Mouse (Mus musculus): ENCODE data around the gene E2f8.

E2f8 gene

DNA sequence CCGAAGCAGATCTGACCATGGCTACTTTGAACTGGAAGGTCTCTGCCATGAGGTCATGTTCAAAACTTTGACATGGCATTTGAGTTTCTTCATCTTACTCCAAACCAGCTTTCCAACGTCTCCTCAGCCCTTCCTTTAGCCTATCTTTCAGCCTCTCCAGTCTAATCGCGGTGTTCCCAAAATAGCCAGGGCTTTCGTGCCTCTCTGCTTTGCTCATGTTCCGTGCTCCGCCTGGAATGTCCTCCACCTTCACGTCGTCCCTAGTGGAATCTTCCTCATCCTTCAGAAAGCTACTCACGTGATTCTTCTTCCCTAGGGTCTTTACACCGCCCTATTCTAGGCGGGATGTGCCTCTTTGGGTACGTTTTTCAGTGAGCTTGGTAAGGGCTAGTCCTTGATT lies 27.9 kb downstream of the E2f8 start:
- no peak for DNase-seq (ENCODE audit: low spot score)

DNA sequence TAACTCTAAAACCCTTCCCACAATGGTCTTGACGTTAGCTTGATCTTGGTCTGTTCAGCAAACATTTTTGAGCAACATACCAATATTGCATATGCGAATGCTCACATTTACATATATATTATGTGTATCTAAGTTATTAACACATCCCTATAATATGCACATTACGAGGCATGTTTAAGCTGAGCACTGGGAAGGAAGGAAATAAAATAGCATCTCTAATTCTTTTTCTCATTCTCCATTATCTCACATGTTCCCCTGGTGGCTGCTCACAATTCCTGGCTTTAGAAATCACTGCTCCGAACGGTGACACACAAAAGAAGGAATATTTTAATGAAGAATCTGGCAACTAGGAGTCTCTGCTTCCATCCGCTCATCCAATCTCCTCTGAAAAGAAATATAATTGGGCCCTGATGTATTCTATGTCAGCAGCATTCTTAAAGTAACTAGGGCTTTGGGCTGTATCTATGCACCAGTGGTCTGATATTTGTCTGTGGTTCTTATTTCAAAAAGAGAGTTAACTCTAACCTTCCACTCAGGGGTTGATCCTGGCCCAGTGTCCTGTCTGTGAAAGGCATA lies 29.8 kb downstream of the E2f8 start:
- no peak for DNase-seq (ENCODE audit: low spot score)

DNA sequence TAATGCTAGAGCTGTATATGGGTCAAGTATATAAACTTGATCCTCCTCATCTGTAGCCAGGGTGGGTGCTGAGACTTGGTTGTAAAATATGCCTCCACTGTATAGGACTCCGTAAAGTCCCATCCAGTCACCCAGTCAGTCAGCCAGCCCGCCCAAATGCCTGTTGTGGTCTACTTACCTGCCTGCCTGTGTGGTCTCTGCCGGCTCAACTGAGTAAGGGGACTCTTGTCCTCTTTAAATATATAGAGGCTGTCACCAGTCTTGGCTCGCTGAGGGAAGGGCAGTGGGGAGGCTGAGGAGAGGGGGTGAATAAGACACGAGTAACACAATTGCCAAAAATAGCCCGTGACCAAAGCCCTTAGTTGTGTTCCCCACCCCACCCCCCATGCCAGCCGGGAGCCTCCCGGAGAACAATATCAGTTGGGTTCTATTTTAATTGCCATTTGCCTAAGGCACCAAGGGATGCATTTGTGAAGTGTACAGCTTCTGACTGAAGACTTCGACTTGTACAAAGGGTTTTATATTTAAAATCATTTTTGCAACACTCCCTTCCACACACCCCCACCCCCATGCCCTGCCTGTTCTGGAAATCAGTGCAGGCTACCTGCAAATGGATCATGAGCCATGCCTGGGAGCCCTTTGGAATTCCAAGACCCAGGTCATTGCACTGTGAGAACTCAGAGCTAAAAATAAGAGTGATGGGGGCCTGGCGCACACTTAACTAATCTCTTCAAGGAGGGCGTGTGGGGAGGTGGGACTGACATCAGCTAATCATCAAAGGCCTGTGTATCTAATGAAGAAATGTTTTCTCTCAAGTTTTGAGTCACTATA lies 33.4 kb downstream of the E2f8 start, which contains the start of gene Csrp3:
TSS of gene Csrp3 (minus strand) at position 214 of the 831 bp plus-strand sequence.
- DNase-seq (ENCODE audit: low spot score) = no peak

DNA sequence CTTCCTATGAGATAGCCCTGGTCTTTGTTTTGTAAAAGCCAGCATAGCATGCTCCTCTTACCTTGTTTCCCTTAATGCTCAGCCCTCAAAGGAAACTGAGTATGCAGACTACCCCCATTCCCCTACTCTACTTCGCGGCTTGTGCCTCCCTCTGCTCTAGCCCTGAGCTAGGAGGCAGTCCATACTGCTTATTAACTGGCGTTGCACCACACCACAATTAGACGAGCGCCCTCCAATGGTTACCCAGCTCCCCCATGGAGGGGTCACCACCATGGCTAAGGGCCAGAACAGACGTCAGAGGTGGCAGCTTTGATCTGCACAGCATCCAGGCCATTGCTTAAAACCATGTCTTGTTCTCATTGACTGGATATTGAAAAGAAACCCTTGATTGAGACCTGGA lies 34.6 kb downstream of the E2f8 start:
- DNase-seq (ENCODE audit: low spot score) = no peak

DNA sequence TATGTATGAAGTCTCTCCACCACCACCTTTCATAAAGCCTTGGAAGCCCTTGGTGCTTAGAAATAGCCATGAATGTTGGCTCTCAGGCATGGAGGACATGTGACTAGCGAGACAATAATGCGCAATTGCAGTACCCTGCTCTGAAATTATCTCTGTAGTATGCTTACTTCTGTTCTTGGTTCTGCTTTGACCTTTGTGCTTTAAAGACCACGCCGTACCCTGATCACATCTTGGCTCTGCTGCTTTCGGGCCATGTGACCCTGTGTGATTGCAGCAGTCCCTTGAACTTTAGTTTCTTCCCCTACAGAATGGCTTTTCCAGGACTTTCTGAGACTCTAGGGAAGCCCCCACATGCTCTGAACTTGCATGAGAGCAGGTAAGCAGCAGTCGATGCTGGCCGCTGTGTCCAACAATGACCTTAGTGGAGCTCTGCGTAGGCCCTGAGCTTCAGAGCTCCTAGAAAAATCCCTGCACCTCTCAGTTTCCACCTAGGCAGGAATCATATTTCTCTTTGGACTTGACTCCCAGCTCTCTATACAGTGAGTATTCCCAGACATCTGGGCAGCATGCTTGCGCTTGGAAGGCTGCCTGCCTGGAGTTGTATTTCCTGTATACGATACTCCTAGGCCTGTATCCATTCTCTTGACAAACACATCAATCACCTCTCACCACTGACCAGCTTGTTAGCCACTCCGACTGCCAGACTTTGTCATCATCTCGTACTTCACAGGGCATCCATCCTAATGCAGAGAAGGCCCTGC lies 36.0 kb downstream of the E2f8 start:
- DNase-seq (ENCODE audit: low spot score) = no peak

DNA sequence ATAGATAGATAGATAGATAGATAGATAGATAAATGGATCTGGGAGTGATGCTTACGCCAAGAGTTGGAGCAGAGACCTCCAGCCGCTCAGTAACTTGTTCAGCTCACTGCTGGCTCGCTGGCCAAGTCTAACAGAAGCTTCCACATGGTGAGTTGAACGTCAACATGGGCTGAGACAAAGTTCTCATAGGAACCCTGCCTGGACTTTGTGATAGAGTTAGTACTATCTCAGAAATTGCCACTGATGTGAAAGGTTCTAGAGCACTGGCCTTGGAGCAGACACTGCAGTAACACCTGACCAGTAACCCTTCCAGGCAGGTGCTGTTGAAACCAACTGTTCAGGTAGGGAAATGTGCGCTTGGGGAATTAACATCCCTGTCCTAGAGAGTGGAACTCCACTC lies 37.9 kb downstream of the E2f8 start:
- DNase-seq (ENCODE audit: low spot score) = no peak

DNA sequence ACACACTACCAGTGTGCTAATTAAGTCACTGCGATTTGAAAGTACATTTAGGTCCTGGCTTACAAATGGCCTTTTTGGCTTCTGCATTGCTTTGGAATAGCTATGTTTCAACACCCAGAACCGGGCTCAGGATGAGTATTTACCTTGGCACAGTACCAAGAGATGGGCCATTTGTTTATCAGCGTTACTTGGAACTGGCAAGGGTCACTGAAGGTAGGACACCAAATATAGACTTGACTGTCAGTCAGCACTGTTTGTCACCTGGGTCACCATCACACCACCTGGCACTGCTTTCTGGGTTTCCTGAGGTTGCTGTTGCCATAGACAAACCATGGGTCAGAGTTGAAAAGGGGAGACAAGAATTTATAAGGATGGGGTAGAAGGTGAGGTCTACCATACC lies 39.0 kb downstream of the E2f8 start:
- no peak for DNase-seq (ENCODE audit: low spot score)

DNA sequence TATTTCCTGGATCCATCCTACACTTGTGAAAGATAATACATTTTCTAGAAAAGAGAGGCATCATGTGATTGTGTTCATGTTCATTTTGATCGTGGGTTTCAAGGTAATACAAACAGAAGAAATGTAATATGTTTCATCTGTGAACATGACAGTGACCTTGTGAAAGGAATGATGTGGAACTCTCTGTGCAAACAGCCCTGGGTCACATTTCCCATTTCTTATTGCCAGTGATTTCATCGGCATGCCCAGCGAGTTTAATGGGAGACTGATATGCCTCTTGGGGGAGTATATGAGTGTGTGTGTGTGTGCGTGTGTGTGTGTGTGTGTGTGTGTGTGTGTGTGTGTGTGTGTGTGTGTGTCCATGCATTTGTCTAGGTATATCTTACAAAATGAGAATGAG lies 39.9 kb downstream of the E2f8 start:
- DNase-seq (ENCODE audit: low spot score) = no peak

DNA sequence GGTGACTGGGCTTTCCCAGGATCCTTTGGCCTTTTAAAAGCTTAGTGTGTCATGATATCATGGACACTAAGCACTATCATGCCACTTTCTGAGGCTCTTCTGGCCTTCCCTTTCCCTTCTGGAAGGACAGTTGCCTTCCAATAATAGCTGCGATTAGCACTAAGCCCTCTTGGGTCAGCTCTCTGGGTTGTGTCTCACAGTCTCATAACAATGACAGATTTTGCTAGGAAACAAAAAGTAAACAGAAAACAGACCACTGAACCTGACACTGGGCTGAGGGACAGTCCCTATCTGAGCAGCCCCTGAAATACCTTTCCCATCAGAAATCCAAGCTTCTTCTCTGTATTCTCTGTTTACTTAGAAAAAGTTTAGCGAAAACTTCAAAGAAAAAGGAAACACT lies 40.9 kb downstream of the E2f8 start:
- no peak for DNase-seq (ENCODE audit: low spot score)

DNA sequence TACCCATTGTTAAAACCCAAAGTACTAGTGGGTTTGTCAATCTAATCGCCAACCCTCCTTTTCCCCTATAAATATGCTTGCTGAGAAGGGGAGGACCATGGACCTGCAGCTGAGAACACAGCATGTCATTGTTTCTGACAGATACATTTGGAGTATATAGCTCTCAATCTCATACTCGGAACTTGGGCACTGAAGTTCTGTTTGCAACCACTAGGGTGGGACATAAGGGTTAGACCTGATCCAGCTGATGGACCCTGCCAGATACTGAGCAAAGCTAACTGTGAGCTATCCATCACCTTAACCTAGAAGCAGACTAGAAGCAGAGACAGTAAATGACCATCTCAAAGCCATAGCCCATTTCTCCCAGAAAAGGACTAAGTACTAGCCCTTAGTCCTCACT lies 43.0 kb downstream of the E2f8 start:
- DNase-seq (ENCODE audit: low spot score) = no peak

DNA sequence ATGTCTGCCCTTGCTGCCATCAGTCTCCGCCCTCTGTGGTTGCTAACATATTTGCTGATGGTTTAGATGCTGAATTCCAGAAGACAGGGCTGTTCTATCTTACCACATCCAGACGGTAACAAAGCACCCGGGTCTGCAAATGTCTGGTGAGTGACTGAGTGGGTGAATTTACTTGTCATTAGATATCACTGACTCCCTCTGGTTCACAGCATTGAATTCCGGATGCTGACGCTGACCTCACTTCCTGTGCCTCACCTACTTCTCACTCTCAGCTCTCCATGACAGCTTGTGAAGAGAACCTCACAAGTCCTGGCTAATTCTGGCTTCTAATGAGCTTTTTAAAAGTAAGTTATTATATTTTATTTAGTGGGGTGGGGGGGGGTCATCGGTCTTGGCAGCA lies 44.4 kb downstream of the E2f8 start:
- no peak for DNase-seq (ENCODE audit: low spot score)

DNA sequence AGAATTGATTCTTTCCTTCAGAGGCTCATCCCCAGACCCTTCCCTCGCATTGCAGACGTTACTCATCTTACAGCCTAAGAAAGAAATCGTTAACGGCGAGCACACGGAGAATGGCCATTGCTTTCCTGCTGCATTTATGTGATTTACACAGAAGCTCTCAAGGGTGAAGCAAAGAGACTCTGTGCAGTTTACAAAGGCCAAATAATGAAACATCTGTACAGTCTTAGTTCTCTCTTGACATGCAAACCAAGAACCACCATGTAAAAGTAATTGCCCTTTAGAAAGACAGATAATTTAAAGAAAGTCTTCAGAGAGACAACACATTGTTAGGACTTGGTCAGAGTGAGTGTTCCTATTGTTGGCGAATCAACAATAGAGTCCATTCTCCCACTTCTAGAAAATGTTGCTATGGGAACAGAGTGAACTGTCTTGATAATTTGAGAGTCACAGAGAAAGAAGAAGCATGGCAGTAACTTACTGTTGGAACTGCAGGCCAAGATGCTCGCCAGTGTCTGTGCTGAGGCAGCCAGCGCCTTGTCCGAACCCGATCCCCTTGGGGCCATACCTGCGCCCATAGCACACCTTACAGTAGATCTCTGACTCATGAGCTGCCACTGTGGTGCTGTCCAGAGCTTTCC lies 46.3 kb downstream of the E2f8 start:
- no peak for DNase-seq (ENCODE audit: low spot score)

DNA sequence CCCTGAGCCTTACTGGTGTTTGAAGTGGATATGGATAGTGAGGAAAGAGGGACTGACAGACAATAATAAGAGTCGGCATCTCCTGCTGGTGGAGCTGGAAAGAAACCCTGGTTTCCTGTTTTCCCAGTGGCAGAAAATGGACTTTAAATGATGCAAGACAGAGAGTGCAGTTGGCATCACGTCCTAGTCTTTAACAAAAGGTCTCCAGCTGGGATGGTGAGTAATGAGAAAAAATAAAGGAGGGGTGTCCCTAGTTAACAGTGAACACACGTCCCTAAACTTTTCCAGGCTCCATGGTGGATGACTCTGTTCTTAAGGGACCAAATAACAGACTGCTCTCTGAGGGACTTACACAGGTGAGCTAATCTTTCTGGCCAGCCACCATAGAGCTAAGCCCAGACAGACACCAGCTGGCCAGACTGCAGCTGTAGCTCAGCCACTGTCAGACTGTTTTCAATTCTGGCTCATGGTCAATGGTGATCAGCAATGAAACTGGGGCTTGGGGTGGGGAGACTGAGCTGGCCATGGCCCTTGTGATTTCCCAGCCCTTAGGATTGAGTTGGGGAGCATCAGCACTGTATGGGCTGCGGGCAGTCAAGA lies 46.9 kb downstream of the E2f8 start:
- no peak for DNase-seq (ENCODE audit: low spot score)

DNA sequence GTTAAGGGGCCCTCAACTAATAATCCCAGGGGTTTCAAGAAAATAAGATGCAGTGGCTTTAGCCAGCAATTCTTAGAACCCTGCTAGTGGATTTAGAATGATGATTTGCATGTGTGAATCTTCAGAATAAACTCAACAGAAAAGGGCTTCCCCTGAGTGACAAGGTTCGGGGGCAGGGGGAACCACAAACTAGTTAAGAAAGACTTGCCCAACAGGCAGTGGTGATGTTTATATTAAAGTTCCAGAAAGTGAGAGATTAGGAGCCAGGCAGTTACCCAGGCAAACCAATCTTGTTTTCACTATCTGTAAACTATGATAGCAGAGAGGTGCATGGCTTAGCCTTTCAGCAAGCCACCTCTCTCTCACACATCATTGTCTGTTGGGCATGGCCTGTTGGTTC lies 48.7 kb downstream of the E2f8 start:
- DNase-seq (ENCODE audit: low spot score) = no peak

DNA sequence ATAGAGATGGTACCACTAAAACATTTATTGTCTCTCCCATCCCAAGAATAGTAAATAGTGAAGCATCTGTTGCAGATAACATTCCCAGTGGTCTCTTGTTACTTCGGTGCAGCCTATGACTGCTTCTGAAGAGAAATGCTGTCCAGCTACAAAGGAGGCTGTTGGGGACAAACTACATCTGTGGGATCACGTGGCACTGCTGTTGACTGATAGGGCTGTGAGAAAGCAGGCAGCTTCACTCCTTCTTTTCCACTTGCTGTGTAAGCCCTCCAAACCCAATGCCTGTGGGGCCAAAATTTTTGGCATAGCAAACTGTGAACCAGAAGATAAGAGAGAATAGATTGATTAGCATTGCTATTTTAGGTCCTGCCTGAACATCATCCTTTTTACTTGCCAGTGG lies 51.0 kb downstream of the E2f8 start:
- no peak for DNase-seq (ENCODE audit: low spot score)

DNA sequence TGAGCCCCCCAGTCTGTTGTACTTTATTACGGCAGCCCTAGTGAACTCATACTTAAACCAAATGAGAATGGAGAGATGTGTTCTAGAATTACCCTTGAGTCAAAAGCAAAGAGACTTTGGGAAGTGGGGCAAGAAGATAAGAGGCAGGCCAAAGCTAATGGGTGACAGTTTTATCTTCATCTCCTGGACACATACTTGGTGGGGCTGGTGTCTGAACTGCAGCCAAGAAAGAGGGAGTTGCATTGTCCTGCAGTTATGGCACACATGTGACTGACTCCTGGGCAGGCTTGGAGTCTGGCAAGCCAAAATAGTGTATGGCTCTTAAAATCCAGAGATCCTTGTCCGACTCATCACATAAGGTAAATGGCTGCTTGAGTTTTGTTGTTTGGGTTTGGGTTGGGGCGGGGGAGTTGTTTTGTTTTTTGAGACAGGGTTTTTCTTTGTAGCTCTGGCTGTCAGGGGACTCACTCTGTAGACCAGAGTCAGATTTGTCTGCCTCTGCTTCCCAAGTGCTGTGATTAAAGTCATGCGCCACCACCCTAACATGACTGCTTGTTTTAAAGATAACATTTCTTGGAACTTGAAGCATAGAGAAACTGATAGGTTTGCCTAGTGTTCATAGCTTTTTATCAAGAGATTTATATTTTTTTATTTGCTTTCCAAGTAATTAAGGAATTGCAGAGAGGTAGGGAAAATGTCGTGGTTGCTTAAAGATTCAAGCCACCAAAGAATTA lies 52.1 kb downstream of the E2f8 start:
- DNase-seq (ENCODE audit: low spot score) = no peak

DNA sequence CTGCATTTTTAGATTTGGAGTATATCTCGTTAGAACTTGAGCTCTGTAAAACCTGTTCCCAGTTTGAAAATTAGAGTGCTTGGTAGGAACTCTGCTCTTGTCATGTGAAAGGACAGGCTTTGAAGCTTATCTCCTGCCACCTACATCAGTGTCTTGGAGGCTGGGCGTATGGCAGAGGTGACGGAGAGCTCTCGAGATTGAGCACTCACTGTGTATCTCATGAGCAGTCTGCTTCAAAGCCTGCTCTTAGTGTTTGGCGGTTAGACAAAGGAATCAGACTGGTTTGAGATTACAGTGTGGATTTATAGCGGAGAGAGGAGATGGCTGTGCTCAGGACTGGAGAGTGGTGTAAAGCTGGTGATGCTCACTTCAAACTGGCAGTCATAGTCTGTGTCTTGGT lies 56.2 kb downstream of the E2f8 start:
- no peak for DNase-seq (ENCODE audit: low spot score)

DNA sequence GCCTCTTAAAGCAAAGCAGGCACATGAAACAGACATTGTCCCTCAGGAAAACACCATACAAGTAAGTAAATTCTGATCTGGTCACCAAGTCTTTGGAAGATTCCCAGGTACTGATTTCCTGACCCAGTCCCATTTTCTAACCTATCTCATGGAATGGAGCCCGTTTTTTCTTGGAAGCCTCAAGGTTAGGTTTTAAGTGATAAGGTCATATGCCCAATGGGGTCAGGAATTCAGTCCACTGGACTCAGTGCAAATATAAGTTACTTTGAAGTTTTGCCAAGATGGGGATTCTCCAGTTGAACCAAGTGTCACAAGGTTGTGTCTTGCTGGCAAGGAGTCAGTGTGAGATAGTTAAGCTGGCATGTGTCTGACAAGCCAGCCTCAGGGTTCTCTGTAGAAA lies 56.7 kb downstream of the E2f8 start:
- no peak for DNase-seq (ENCODE audit: low spot score)

DNA sequence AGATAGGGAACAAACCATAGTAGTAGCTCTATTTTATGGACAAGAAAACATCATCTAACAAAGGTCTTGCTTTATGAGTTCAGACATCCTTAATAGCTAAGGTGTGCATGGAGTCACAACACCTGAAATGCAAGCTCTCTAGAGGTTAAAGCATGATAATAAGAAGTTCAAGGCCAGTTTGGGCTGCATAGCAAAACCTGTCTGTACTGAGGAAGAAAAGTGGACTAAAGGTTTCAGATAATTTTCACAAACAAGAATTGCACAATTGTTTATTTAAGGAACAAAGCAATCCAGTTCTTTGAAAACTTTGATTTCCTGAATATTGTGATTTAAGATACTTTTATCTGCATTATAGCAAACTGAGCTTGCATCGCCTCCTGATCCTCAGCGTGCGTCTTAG lies 57.8 kb downstream of the E2f8 start:
- no peak for DNase-seq (ENCODE audit: low spot score)

DNA sequence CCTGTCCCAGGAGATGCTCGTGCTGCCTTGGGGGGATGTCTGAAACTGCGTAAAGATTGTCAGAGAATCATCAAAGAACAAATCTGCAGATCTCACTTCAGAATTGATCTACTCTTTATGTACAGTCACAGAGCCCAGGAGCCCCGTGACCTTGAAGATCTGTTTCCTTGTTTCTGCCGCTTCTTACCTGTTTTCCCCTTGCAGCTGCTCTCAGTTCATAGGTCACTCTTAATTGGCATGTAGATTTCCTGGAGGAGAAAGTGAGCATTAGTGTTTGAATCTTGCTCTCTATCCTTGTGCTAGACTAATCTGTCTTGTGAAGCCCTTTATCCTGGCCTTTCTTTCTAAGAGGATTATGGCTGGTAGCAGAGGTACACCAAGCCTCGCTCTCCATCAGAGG lies 59.7 kb downstream of the E2f8 start:
- no peak for DNase-seq (ENCODE audit: low spot score)

All from testis, postnatal 10 days (tissue).